ENCODE assay signal across 17 mouse cellular contexts in the genomic region with DNA sequence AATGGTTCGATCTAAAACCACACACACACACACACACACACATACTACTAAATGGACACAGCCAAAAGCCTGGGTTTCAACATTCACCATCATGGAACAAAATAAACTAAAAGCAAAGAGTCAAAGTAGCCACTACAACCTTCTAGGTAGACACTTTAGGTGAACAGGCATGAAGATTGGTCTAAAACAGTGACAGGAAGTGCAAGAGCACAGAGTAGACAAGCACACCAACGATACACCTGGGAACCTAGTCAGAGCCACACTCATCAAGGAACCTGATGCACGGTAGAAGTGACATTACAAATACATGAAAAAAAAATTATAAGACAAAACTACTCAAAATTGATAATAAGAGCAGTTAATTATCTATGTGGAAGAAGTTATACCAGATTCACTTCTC. TPM values are rescaled to one million over a fixed set of nuclear protein-coding genes. Genes with fewer than 3 reads are reported as not detected.
DNase-seq lines count a peak whose midpoint lies in the region; ATAC-seq lines count a peak whose summit lies in the region.
"Had no signal": no experiment of that assay in that cellular context is flagged by ENCODE, and none has a peak within 500 bp of the region (broad histone marks: within the 10 kb centered on the region; RNA-seq: fewer than 3 reads in every experiment).

No protein-coding gene starts in this region.

- no peaks in the 10 kb centered on the region for H3K27me3 ChIP-seq in liver, embryonic 16.5 days (ENCODE audit: control insufficient read depth, insufficient read depth, low read depth, low read length)
- peaks cover 26% of the 10 kb centered on the region for H3K27me3 ChIP-seq in hindbrain, embryonic 10.5 days (ENCODE audit: insufficient read depth, poor library complexity, severe bottlenecking)
- H3K27me3 ChIP-seq: forebrain, embryonic 13.5 days had no signal

- no peak overlapping the region for H3K9ac ChIP-seq in liver, embryonic 16.5 days (ENCODE audit: low read depth, low read length)
- H3K9ac ChIP-seq: forebrain, embryonic 13.5 days; forebrain, postnatal 0 days; hindbrain, embryonic 14.5 days had no signal

- no peak overlapping the region for H3K4me3 ChIP-seq in liver, embryonic 16.5 days (ENCODE audit: low read depth, low read length)
- H3K4me3 ChIP-seq in hindbrain, embryonic 10.5 days, result no peak overlapping the region
- H3K4me3 ChIP-seq: embryonic facial prominence, embryonic 10.5 days; forebrain, embryonic 13.5 days; gastrocnemius, adult 2 months; heart, embryonic 10.5 days had no signal

- peaks cover 7% of the 10 kb centered on the region for H3K36me3 ChIP-seq in liver, embryonic 16.5 days (ENCODE audit: control insufficient read depth, insufficient read depth)
- H3K36me3 ChIP-seq in hindbrain, embryonic 10.5 days, result peaks cover 11% of the 10 kb centered on the region

- no peaks in the 10 kb centered on the region for H3K9me3 ChIP-seq in liver, embryonic 16.5 days (replicated peaks; ENCODE audit: control insufficient read depth, low read length)
- H3K9me3 ChIP-seq in hindbrain, embryonic 10.5 days, result no peaks in the 10 kb centered on the region
- H3K9me3 ChIP-seq: embryonic facial prominence, embryonic 10.5 days; forebrain, embryonic 13.5 days; heart, embryonic 10.5 days had no signal

- 74% methylated on average over 3 of the region's 3 CpGs for WGBS in liver, embryonic 16.5 days (ENCODE audit: insufficient replicate concordance)
- 94% methylated on average over 3 of the region's 3 CpGs for WGBS in hindbrain, embryonic 10.5 days

- H3K4me1 ChIP-seq in liver, embryonic 16.5 days (ENCODE audit: control insufficient read depth, low read depth, low read length), result peaks cover 23% of the 10 kb centered on the region
- peaks cover 22% of the 10 kb centered on the region for H3K4me1 ChIP-seq in hindbrain, embryonic 10.5 days (replicated peaks)

- H3K27ac ChIP-seq in liver, embryonic 16.5 days (ENCODE audit: low read length), result no peak overlapping the region
- no peak overlapping the region for H3K27ac ChIP-seq in hindbrain, embryonic 10.5 days
- H3K27ac ChIP-seq: embryonic facial prominence, embryonic 10.5 days; forebrain, embryonic 13.5 days; gastrocnemius, adult 2 months; heart, embryonic 10.5 days; hindbrain, embryonic 14.5 days had no signal

- DNase-seq in liver, result no peak
- DNase-seq in CD4-positive, CD25-positive, alpha-beta regulatory T cell, adult 2 months (ENCODE audit: low read depth, low spot score), result peak; percentile 45
- DNase-seq in T-cell, adult 2 months (ENCODE audit: low spot score), result peak; percentile 6
- DNase-seq in naive thymus-derived CD4-positive, alpha-beta T cell, adult 2 months (ENCODE audit: low read depth), result peak; percentile 51
- DNase-seq in heart, adult 8-10 months (ENCODE audit: low spot score), result no peak
- no peak for DNase-seq in gastrocnemius, adult 8-10 months (ENCODE audit: low spot score in 2 of 2)
- DNase-seq in hindbrain, embryonic 10.5 days (ENCODE audit: low spot score), result no peak
- DNase-seq: forebrain, postnatal 0 days; gastrocnemius, adult 2 months; gastrocnemius, postnatal 36 days; heart, postnatal 10 days had no signal

- ATAC-seq in liver, embryonic 16.5 days (ENCODE audit: low read depth), result no peak
- ATAC-seq: activated CD4-positive, CD25-positive, alpha-beta regulatory T cell, adult 4 months; forebrain, embryonic 13.5 days; forebrain, postnatal 0 days had no signal

- H3K4me2 ChIP-seq in liver, embryonic 16.5 days (ENCODE audit: low read depth, low read length), result peak overlapping the region; percentile 5; the same call in 1 of the 2 replicates
- H3K4me2 ChIP-seq: forebrain, embryonic 13.5 days had no signal

RNA-seq across cellular contexts. Expression of a gene that starts 4.0 kb away (rescaled TPM):
- polyA plus RNA-seq in liver, embryonic 16.5 days (2015; fragmentation: Nextera tagmentation; extraction: Ambion mirVana), result 10.9 and 11.5 TPM in 2 replicates
- total RNA-seq in heart, adult 8-10 months (2022), result 10 to 100 TPM; 19.8 to 22.4 (median 21.7) TPM
- total RNA-seq in gastrocnemius, adult 8-10 months (2022), result 10 to 100 TPM; 13.4 to 15.9 (median 13.9) TPM
- polyA plus RNA-seq in hindbrain, embryonic 10.5 days (2016; fragmentation: Nextera tagmentation; extraction: Ambion mirVana), result 5.5 and 5.8 TPM in 2 replicates

Comparison
In these comparisons a context has a peak if more than half of its experiments do, and no peak if none do; other contexts are left out.
1. DNase-seq: peak in CD4-positive, CD25-positive, alpha-beta regulatory T cell, adult 2 months (single experiment), T-cell, adult 2 months (single experiment) and naive thymus-derived CD4-positive, alpha-beta T cell, adult 2 months (single experiment); none in liver (single experiment), heart, adult 8-10 months (single experiment), gastrocnemius, adult 8-10 months (0 of 2) and hindbrain, embryonic 10.5 days (single experiment).